Comparison of ENCODE assay signal across 8 mouse cellular contexts in the genomic region with DNA sequence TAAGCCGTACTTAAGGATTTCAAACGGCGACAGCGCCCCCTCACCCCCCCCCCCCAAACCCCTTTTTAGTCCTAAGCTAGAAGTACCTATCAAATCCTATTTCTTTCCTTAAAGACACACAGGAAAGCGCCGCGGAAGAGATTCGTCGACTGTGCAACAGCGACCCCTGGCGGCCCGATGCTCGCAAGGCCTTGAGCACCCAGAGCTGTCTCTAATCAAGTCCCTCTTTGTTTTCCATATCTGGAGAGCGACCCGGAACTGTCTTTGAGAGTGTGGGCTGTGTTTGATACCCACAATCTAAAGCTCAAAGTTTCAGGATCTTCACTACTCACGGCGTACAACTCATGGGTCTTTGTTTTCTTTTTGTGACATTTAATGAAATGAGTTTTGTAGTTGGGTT.
DNase-seq lines count a peak whose midpoint lies in the region; ATAC-seq and TF ChIP-seq lines count a peak whose summit lies in the region.

No protein-coding gene starts in this region.

- under 1% methylated on average over 17 of the region's 17 CpGs for WGBS in forebrain, embryonic 13.5 days
- under 1% methylated on average over 17 of the region's 17 CpGs for WGBS in large intestine, adult 2 months
- under 1% methylated on average over 17 of the region's 17 CpGs for WGBS in liver, postnatal 0 days (ENCODE audit: insufficient replicate concordance)
- WGBS in neural tube, embryonic 14.5 days = under 1% methylated on average over 17 of the region's 17 CpGs

- dilution Hi-C loops in CH12.LX (cut with MboI; ENCODE audit: extremely low pct_ligation_motif_present, extremely low pct_unique_long_range_greater_than_20kb, low sequenced_read_pairs) = no loop called here

- TF ChIP-seq EP300 in CH12.LX (IDR thresholded peaks at IDR 0.05; ENCODE audit: low read length) = no peak
- TF ChIP-seq EP300 in liver, postnatal 0 days (IDR thresholded peaks at IDR 0.05; ENCODE audit: low read depth) = 0 out of 2 replicates have a peak, but pooled peaks have one; percentile 38

- TF ChIP-seq CTCF in CH12.LX (conservative IDR thresholded peaks at IDR 0.05 in 1 of 2, IDR thresholded peaks at IDR 0.05 in 1 of 2; ENCODE audit: low read depth in 2 of 2, low read length in 2 of 2) = peak; percentile 36 to 82
- TF ChIP-seq CTCF in liver, postnatal 0 days (IDR thresholded peaks at IDR 0.05; ENCODE audit: low read depth) = peak; percentile 92

- no peaks in the 10 kb centered on the region for H3K27me3 ChIP-seq in CH12.LX (replicated peaks)
- no peaks in the 10 kb centered on the region for H3K27me3 ChIP-seq in forebrain, embryonic 13.5 days
- no peaks in the 10 kb centered on the region for H3K27me3 ChIP-seq in liver, postnatal 0 days (ENCODE audit: insufficient read depth, low read length)
- no peaks in the 10 kb centered on the region for H3K27me3 ChIP-seq in neural tube, embryonic 14.5 days (ENCODE audit: control insufficient read depth, insufficient read depth, low read length)

- intact Hi-C loops in heart, postnatal 10 days (cut with DNase I) = loop anchor here (1.0 to 5.0 kb wide), 7 partner anchors 26 to 1181 kb away; a partner anchor contains a TSS

- H3K9me3 ChIP-seq in CH12.LX (replicated peaks; ENCODE audit: low read length) = no peaks in the 10 kb centered on the region
- H3K9me3 ChIP-seq in forebrain, embryonic 13.5 days (replicated peaks) = no peaks in the 10 kb centered on the region
- no peaks in the 10 kb centered on the region for H3K9me3 ChIP-seq in liver, postnatal 0 days (ENCODE audit: low read length)
- no peaks in the 10 kb centered on the region for H3K9me3 ChIP-seq in neural tube, embryonic 14.5 days (ENCODE audit: control insufficient read depth, low read length)

- no peaks in the 10 kb centered on the region for H3K79me2 ChIP-seq in CH12.LX (replicated peaks; ENCODE audit: control insufficient read depth, extremely low read depth, insufficient read depth, poor library complexity, severe bottlenecking)

- H3K4me2 ChIP-seq in CH12.LX (ENCODE audit: insufficient read depth, low read depth, poor library complexity, severe bottlenecking) = peak overlapping the region; percentile 93
- H3K4me2 ChIP-seq in forebrain, embryonic 13.5 days = peak overlapping the region; percentile 63
- peak overlapping the region; percentile 81 for H3K4me2 ChIP-seq in liver, postnatal 0 days (ENCODE audit: low read depth, low read length)
- H3K4me2 ChIP-seq in neural tube, embryonic 14.5 days (ENCODE audit: low read depth, low read length) = peak overlapping the region; percentile 86

- peak; percentile 78 for TF ChIP-seq RAD21 in CH12.LX (IDR thresholded peaks at IDR 0.05; ENCODE audit: low read depth, low read length)

- H3K36me3 ChIP-seq in CH12.LX (replicated peaks in 1 of 2; ENCODE audit: control insufficient read depth in 1 of 2, insufficient read depth in 1 of 2, low read length in 1 of 2) = no peaks in the 10 kb centered on the region
- H3K36me3 ChIP-seq in forebrain, embryonic 13.5 days (ENCODE audit: poor library complexity, severe bottlenecking) = no peaks in the 10 kb centered on the region
- no peaks in the 10 kb centered on the region for H3K36me3 ChIP-seq in liver, postnatal 0 days (replicated peaks; ENCODE audit: insufficient read depth, low read length)
- H3K36me3 ChIP-seq in neural tube, embryonic 14.5 days (ENCODE audit: control insufficient read depth, insufficient read depth, low read length) = no peaks in the 10 kb centered on the region

- DNase-seq in CH12.LX (ENCODE audit: extremely low read depth) = peak; percentile 89
- DNase-seq in c-Kit-positive CD71-positive TER-119-positive erythroid progenitor cells, embryonic 14.5 days (ENCODE audit: low spot score) = peak; percentile 77
- peak; percentile 94 to 97 for DNase-seq in heart, postnatal 10 days
- DNase-seq in large intestine, adult 2 months (ENCODE audit: low read depth, low spot score) = peak; percentile 91
- DNase-seq in liver, postnatal 0 days = peak; percentile 93
- DNase-seq in testis, postnatal 10 days (ENCODE audit: low spot score) = peak; percentile 98

- peak overlapping the region; percentile 18; the same call in 1 of the 2 replicates for H3K27ac ChIP-seq in CH12.LX (ENCODE audit: insufficient read depth, low read depth)
- H3K27ac ChIP-seq in forebrain, embryonic 13.5 days = peak overlapping the region; percentile 95
- H3K27ac ChIP-seq in liver, postnatal 0 days (ENCODE audit: low read depth) = peak overlapping the region; percentile 76
- peak overlapping the region; percentile 99 for H3K27ac ChIP-seq in neural tube, embryonic 14.5 days (ENCODE audit: low read depth, low read length)

- H3K4me1 ChIP-seq in CH12.LX (ENCODE audit: control insufficient read depth in 1 of 2, insufficient read depth in 2 of 2) = peaks cover 0 to 7% of the 10 kb centered on the region in 2 experiments; a peak in 2 of 4 replicates
- H3K4me1 ChIP-seq in forebrain, embryonic 13.5 days = peaks cover 21% of the 10 kb centered on the region; the same call in 1 of the 2 replicates
- peaks cover 3% of the 10 kb centered on the region; the same call in 1 of the 2 replicates for H3K4me1 ChIP-seq in liver, postnatal 0 days (ENCODE audit: insufficient read depth)
- H3K4me1 ChIP-seq in neural tube, embryonic 14.5 days (ENCODE audit: control insufficient read depth, insufficient read depth, low read length) = peaks cover 7% of the 10 kb centered on the region; the same call in 1 of the 2 replicates

- peak; percentile 94 for ATAC-seq in forebrain, embryonic 13.5 days
- ATAC-seq in liver, postnatal 0 days = peak; percentile 90
- peak; percentile 96 for ATAC-seq in neural tube, embryonic 14.5 days (ENCODE audit: low read depth)

- in situ Hi-C loops in CH12.LX (cut with MboI; ENCODE audit: low pct_ligation_motif_present, low pct_unique_long_range_greater_than_20kb, low sequenced_read_pairs) = loop anchor here (10.0 to 25.0 kb wide), 3 partner anchors 701 to 1098 kb away; a partner anchor contains a TSS

- H3K4me3 ChIP-seq in CH12.LX (replicated peaks in 1 of 3; ENCODE audit: low read depth in 2 of 3, low read length in 2 of 3, poor library complexity in 1 of 3) = peak overlapping the region; percentile 47 to 78 (median 62)
- peak overlapping the region; percentile 43 for H3K4me3 ChIP-seq in forebrain, embryonic 13.5 days
- H3K4me3 ChIP-seq in liver, postnatal 0 days (ENCODE audit: low read depth, low read length) = peak overlapping the region; percentile 53
- H3K4me3 ChIP-seq in neural tube, embryonic 14.5 days (ENCODE audit: low read depth, low read length) = peak overlapping the region; percentile 47

- H3K9ac ChIP-seq in CH12.LX (ENCODE audit: insufficient read depth, low read depth) = peak overlapping the region; percentile 82
- peak overlapping the region; percentile 78 for H3K9ac ChIP-seq in forebrain, embryonic 13.5 days
- peak overlapping the region; percentile 61 for H3K9ac ChIP-seq in liver, postnatal 0 days (replicated peaks)
- H3K9ac ChIP-seq in neural tube, embryonic 14.5 days (replicated peaks; ENCODE audit: low read depth, low read length) = peak overlapping the region; percentile 77

- TF ChIP-seq POLR2A in CH12.LX (IDR thresholded peaks at IDR 0.05; ENCODE audit: low read depth, low read length) = no peak

TF ChIP-seq in CH12.LX, 34 proteins besides CTCF, POLR2A, EP300 and RAD21:
- TF ChIP-seq IRF4 (IDR thresholded peaks at IDR 0.05; ENCODE audit: low read depth, low read length) = no peak
- no peak for TF ChIP-seq NRF1 (IDR thresholded peaks at IDR 0.05; ENCODE audit: low read depth, low read length)
- no peak for TF ChIP-seq MAZ (IDR thresholded peaks at IDR 0.05; ENCODE audit: low read depth, low read length)
- no peak for TF ChIP-seq USF2 (conservative IDR thresholded peaks at IDR 0.05; ENCODE audit: low read depth, low read length)
- TF ChIP-seq CHD2 (IDR thresholded peaks at IDR 0.05; ENCODE audit: low read length) = no peak
- peak; percentile 68 for TF ChIP-seq SMC3 (IDR thresholded peaks at IDR 0.05; ENCODE audit: low read depth, low read length)
- TF ChIP-seq ELF1 (IDR thresholded peaks at IDR 0.05; ENCODE audit: low read depth, low read length) = peak; percentile 74
- TF ChIP-seq E2F4 (IDR thresholded peaks at IDR 0.05; ENCODE audit: insufficient replicate concordance, low read depth, low read length) = no peak
- TF ChIP-seq KAT2A (IDR thresholded peaks at IDR 0.05; ENCODE audit: insufficient replicate concordance, low read length) = no peak

Comparison
In these comparisons a context has a peak if more than half of its experiments do, and no peak if none do; other contexts are left out.
1. Peak in every context shown above with its lines: DNase-seq, ATAC-seq, H3K4me3 ChIP-seq and H3K27ac ChIP-seq.
2. H3K27ac ChIP-seq: peak in every context shown above with its lines; median percentile 99 in neural tube, embryonic 14.5 days; 95 in forebrain, embryonic 13.5 days; 76 in liver, postnatal 0 days; 18 in CH12.LX.